Mouse (Mus musculus) B cell, adult 62 days (primary cell): ENCODE measurements around the gene Pten. TPM values are rescaled to one million over a fixed set of nuclear protein-coding genes. Genes with fewer than 3 reads are reported as not detected.

ENCODE experiments used
- total RNA-seq: library from RNA; stranded (reverse); gene quantifications from 4 replicates; pipeline ENCODE4 v1.2.4, GENCODE M21; 2023

Pten gene
- total RNA-seq: 217 to 238 TPM (median 225 TPM) in 4 replicates

DNA sequence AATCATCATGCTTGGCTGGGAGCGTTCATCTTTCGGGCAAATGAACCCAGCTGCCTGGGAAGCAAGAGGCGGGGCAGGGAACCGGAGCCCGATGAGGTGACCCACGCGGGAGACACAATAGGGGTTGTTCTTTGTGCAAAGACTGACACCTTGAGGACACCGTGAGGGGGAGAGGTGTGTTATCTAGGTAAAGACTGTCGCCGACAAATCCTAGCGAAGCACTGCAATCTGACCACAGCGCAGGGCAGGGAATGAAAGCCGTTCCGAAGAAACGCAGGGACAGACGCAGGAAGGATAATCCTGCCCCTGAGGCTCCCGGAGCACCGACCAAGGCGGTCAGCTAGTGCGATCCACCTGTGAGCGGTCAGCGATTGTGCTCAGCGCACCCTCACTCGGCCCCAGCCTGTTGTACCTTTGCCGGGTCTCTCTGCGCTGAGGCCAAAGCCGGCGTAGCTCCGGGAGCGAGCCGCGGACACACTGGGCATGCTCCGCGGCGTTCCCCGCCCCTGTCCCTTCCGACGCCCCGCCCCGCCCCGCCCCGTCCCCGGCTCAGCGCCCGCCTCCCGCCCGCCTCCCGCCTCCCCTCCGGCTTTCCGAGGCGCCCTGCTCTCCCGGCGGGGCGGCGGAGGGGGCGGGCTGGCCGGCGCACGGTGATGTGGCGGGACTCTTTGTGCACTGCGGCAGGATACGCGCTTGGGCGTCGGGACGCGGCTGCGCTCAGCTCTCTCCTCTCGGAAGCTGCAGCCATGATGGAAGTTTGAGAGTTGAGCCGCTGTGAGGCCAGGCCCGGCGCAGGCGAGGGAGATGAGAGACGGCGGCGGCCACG lies at the start of gene Pten:
Gene Pten, plus strand, starts transcription at position 598 of the 826 bp plus-strand sequence.

GRCm38 (mm10) chr19:32739686-32740085 lies 17.6 kb upstream of the Pten start, which contains the start of gene Atad1:
Atad1 (minus strand) TSS chr19:32739786.

Other genes starting within 250 kb of the Pten start
- 0.36 TPM in 1 of 4 replicates, not detected in the others for gene Papss2, start 161.7 kb upstream of the Pten start, total RNA-seq
- gene Atad1, start 17.7 kb upstream of the Pten start, total RNA-seq: 52.8 to 58.2 TPM (median 56.5 TPM) in 4 replicates